Mouse (Mus musculus) heart, embryonic 10.5 days (tissue): ENCODE measurements at regions not wholly inside any gene's neighbourhood (a gene's known extent, or its start where the extent isn't known, plus 50 kb on each side); places are given as distances from the start of the nearest gene placed in this dataset.
A peak's percentile ranks its signal among the peaks of the same experiment; 100 is the strongest.

Source experiments
- DNase-seq: peaks from one replicate; pipeline ENCODE4 v3.0.0-alpha.2; 2017; ENCODE audit warnings: low spot score
- H3K27ac ChIP-seq: fragments of 300-500 bp; sonication (generic); 2 replicates; pipeline ENCODE4 v1.5.1; 2016; ENCODE audit warnings: mild to moderate bottlenecking
- H3K27me3 ChIP-seq: fragments of 300-500 bp; sonication (generic); 2 replicates; pipeline ENCODE4 v1.6.1; 2016; ENCODE audit warnings: mild to moderate bottlenecking; ENCODE audit not compliant: poor library complexity, insufficient read depth, severe bottlenecking
- H3K36me3 ChIP-seq: fragments of 300-500 bp; sonication (generic); 2 replicates; pipeline ENCODE4 v1.6.1; 2016; ENCODE audit warnings: mild to moderate bottlenecking, moderate library complexity
- H3K4me1 ChIP-seq: fragments of 300-500 bp; sonication (generic); 2 replicates; pipeline ENCODE4 v1.6.1; 2016; ENCODE audit warnings: mild to moderate bottlenecking
- H3K4me3 ChIP-seq: fragments of 300-500 bp; sonication (generic); 2 replicates; pipeline ENCODE4 v1.5.1; 2016; ENCODE audit warnings: mild to moderate bottlenecking, moderate library complexity
- H3K9me3 ChIP-seq: fragments of 300-500 bp; sonication (generic); 2 replicates; pipeline ENCODE4 v1.6.1; 2016; ENCODE audit warnings: mild to moderate bottlenecking, moderate library complexity
- WGBS: fragments of 180-500 bp; shearing (Covaris S2); methylation state at CpG from one replicate; pipeline ENCODE4 v1.1.7; 2016; 5-methylcytosine and 5-hydroxymethylcytosine counted together

GRCm38 (mm10) chr9:101416321-101416720, 164.7 kb upstream of the Ppp2r3a start:
- peak; percentile 51 for DNase-seq
- 90% methylated on average over 6 of the region's 6 CpGs for WGBS
- Histone ChIP-seq H3K4me3 (no peak overlapping the region), H3K27ac (no peak overlapping the region), H3K27me3 (no peaks in the 10 kb centered on the region), H3K9me3 (no peaks in the 10 kb centered on the region), H3K4me1 (no peaks in the 10 kb centered on the region), H3K36me3 (no peaks in the 10 kb centered on the region)

- peak; percentile 74 for DNase-seq
- WGBS: 88% methylated on average over 3 of the region's 3 CpGs
These were observed 161.6 kb upstream of the Ppp2r3a start for GRCm38 (mm10) chr9:101413071-101413633.

GRCm38 (mm10) chr9:101411951-101412350, 160.4 kb upstream of the Ppp2r3a start:
- no peaks in the 10 kb centered on the region for H3K27me3 ChIP-seq
- DNase-seq: peak; percentile 53
- H3K27ac ChIP-seq: no peak overlapping the region
- H3K4me3 ChIP-seq: no peak overlapping the region
- no peaks in the 10 kb centered on the region for H3K9me3 ChIP-seq
- WGBS: 73% methylated on average over 3 of the region's 3 CpGs
- no peaks in the 10 kb centered on the region for H3K36me3 ChIP-seq
- H3K4me1 ChIP-seq: no peaks in the 10 kb centered on the region

More at GRCm38 (mm10) chr9:101413071-101413633, 161.6 kb upstream of the Ppp2r3a start:
- Histone ChIP-seq H3K36me3 (no peaks in the 10 kb centered on the region), H3K4me1 (no peaks in the 10 kb centered on the region), H3K9me3 (no peaks in the 10 kb centered on the region), H3K4me3 (no peak overlapping the region), H3K27ac (no peak overlapping the region), H3K27me3 (no peaks in the 10 kb centered on the region)

GRCm38 (mm10) chr9:101411532-101411880, 159.9 kb upstream of the Ppp2r3a start:
- no peak overlapping the region for H3K4me3 ChIP-seq
- no peaks in the 10 kb centered on the region for H3K27me3 ChIP-seq
- peak; percentile 22 for DNase-seq
- H3K36me3 ChIP-seq: no peaks in the 10 kb centered on the region
- H3K9me3 ChIP-seq: no peaks in the 10 kb centered on the region
- WGBS: 75% methylated on average over 5 of the region's 5 CpGs
- no peaks in the 10 kb centered on the region for H3K4me1 ChIP-seq
- no peak overlapping the region for H3K27ac ChIP-seq

- Histone ChIP-seq H3K27me3 (no peaks in the 10 kb centered on the region), H3K4me3 (no peak overlapping the region), H3K27ac (no peak overlapping the region), H3K4me1 (no peaks in the 10 kb centered on the region), H3K36me3 (no peaks in the 10 kb centered on the region), H3K9me3 (no peaks in the 10 kb centered on the region)
- peak; percentile 61 for DNase-seq
- WGBS: 70% methylated on average over 21 of the region's 21 CpGs
These were observed 159.4 kb upstream of the Ppp2r3a start for GRCm38 (mm10) chr9:101410783-101411531.

GRCm38 (mm10) chr9:101410348-101410747, 158.8 kb upstream of the Ppp2r3a start:
- no peak for DNase-seq
- Histone ChIP-seq H3K27me3 (no peaks in the 10 kb centered on the region), H3K27ac (no peak overlapping the region), H3K4me1 (no peaks in the 10 kb centered on the region), H3K4me3 (no peak overlapping the region), H3K9me3 (no peaks in the 10 kb centered on the region), H3K36me3 (no peaks in the 10 kb centered on the region)
- WGBS: 91% methylated on average over 3 of the region's 3 CpGs

GRCm38 (mm10) chr9:101408116-101408515, 156.5 kb upstream of the Ppp2r3a start:
- Histone ChIP-seq H3K9me3 (no peaks in the 10 kb centered on the region), H3K27me3 (no peaks in the 10 kb centered on the region), H3K36me3 (no peaks in the 10 kb centered on the region), H3K27ac (no peak overlapping the region), H3K4me1 (peaks cover 10% of the 10 kb centered on the region; the same call in 1 of the 2 replicates), H3K4me3 (no peak overlapping the region)
- DNase-seq: no peak
- 78% methylated on average over 1 of the region's 1 CpGs for WGBS

GRCm38 (mm10) chr9:101407141-101407540, 155.5 kb upstream of the Ppp2r3a start:
- Histone ChIP-seq H3K27me3 (no peaks in the 10 kb centered on the region), H3K4me1 (peaks cover 10% of the 10 kb centered on the region; the same call in 1 of the 2 replicates), H3K9me3 (no peaks in the 10 kb centered on the region), H3K27ac (no peak overlapping the region), H3K36me3 (no peaks in the 10 kb centered on the region), H3K4me3 (no peak overlapping the region)
- WGBS: 71% methylated on average over 5 of the region's 5 CpGs
- peak; percentile 45 for DNase-seq

- WGBS: 50% methylated on average over 13 of the region's 13 CpGs
- H3K4me3 ChIP-seq: no peak overlapping the region
- DNase-seq: no peak
These were observed 153.0 kb upstream of the Ppp2r3a start for GRCm38 (mm10) chr9:101404441-101405081.

GRCm38 (mm10) chr9:101404034-101404433, 152.4 kb upstream of the Ppp2r3a start:
- H3K9me3 ChIP-seq: no peaks in the 10 kb centered on the region
- peaks cover 20% of the 10 kb centered on the region; the same call in 1 of the 2 replicates for H3K4me1 ChIP-seq
- no peaks in the 10 kb centered on the region for H3K36me3 ChIP-seq
- WGBS: 68% methylated on average over 3 of the region's 3 CpGs
- no peak overlapping the region for H3K4me3 ChIP-seq
- H3K27me3 ChIP-seq: no peaks in the 10 kb centered on the region
- no peak overlapping the region for H3K27ac ChIP-seq
- DNase-seq: no peak

More at GRCm38 (mm10) chr9:101404441-101405081, 153.0 kb upstream of the Ppp2r3a start:
- Histone ChIP-seq H3K9me3 (no peaks in the 10 kb centered on the region), H3K36me3 (no peaks in the 10 kb centered on the region), H3K27me3 (no peaks in the 10 kb centered on the region), H3K27ac (no peak overlapping the region), H3K4me1 (peaks cover 17% of the 10 kb centered on the region; the same call in 1 of the 2 replicates)

- Histone ChIP-seq H3K4me1 (peaks cover 20% of the 10 kb centered on the region; the same call in 1 of the 2 replicates), H3K36me3 (no peaks in the 10 kb centered on the region), H3K27me3 (no peaks in the 10 kb centered on the region), H3K4me3 (no peak overlapping the region), H3K27ac (no peak overlapping the region), H3K9me3 (no peaks in the 10 kb centered on the region)
- WGBS: 84% methylated on average over 9 of the region's 9 CpGs
- DNase-seq: no peak
These were observed 151.1 kb upstream of the Ppp2r3a start for GRCm38 (mm10) chr9:101402544-101403194.

GRCm38 (mm10) chr9:101401416-101401815, 149.8 kb upstream of the Ppp2r3a start:
- no peak for DNase-seq
- Histone ChIP-seq H3K4me3 (no peak overlapping the region), H3K36me3 (no peaks in the 10 kb centered on the region), H3K4me1 (peaks cover 20% of the 10 kb centered on the region; the same call in 1 of the 2 replicates), H3K9me3 (no peaks in the 10 kb centered on the region), H3K27me3 (no peaks in the 10 kb centered on the region), H3K27ac (no peak overlapping the region)
- WGBS: 50% methylated on average over 9 of the region's 9 CpGs

GRCm38 (mm10) chr9:101398858-101399257, 147.3 kb upstream of the Ppp2r3a start:
- no peaks in the 10 kb centered on the region for H3K27me3 ChIP-seq
- H3K9me3 ChIP-seq: no peaks in the 10 kb centered on the region
- H3K36me3 ChIP-seq: no peaks in the 10 kb centered on the region
- no peak overlapping the region for H3K27ac ChIP-seq
- no peak overlapping the region for H3K4me3 ChIP-seq
- H3K4me1 ChIP-seq: peaks cover 10% of the 10 kb centered on the region; the same call in 1 of the 2 replicates
- 62% methylated on average over 3 of the region's 3 CpGs for WGBS
- no peak for DNase-seq
